Mouse (Mus musculus) monocyte, adult 5-6 weeks (primary cell): ENCODE data around the gene Trappc2l. TPM values are rescaled to one million over a fixed set of nuclear protein-coding genes. Genes with fewer than 3 reads are reported as not detected.
"Not testable (repeated sequence)": the region's sequence is repeated elsewhere in the genome, so short reads cannot be mapped to it uniquely, and the experiment has no call there.

Experiments
- ATAC-seq: fragments of 153-309, 156-312 bp; replicated peaks from 2 replicates; pipeline ENCODE4 v1.8.0; 2017; ENCODE audit warnings: mild to moderate bottlenecking; ENCODE audit not compliant: low TSS enrichment, insufficient number of reproducible peaks, severe bottlenecking, poor library complexity, low FRiP score
- total RNA-seq: library from RNA; stranded (forward); fragments of 200-1000, 200-491, 200-594 nt; gene quantifications from 3 replicates; pipeline ENCODE4 v1.2.3, GENCODE M21; 2017

Trappc2l gene
- total RNA-seq: 19.5 to 35.7 TPM (median 20.3 TPM) in 3 replicates

DNA sequence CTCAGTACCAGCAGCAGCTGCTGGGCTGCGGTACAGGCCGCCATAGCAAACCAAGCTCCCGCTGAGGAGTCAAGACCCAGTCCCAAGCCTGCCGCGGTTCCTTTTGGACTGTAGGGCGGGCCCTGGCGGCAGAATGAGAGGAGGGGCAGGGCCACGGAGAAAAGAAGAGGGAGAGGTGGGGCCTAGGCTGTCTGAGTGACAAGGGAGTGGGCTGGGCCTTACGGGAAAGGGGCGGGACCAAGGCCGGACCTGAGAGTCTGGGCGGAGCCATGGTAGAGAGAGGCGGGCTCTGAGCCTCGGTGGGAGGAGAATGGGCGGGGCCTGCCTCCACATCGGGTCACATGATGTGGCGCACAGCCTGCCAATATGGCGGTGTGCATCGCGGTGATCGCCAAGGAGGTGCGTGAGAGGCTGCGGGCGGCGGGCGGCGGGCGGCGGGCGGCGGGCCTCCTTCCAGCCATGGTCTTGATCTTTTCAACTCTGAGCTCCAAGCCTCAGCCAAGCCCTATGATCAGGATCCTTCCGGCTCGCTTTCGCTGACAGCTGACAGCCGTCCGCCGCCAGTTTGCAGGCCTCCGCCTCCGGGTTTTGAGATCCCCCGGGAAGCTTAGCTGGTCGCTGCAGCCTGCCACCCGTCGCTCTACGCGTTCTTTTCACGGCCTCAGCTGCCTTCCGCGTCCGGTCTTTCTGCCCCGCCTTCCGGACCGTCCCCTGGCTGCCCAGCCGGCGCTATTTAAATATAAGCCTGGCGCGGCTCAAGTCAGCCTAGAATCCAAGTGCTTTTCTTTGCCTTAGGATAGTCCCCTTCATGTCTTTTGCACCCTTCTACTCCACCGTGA lies at the start of gene Trappc2l, which contains the start of gene Galns:
Trappc2l (plus strand) TSS at position 346 of the 839 bp plus-strand sequence.
Galns (minus strand) TSS at position 169 of the 839 bp plus-strand sequence.
- peak; percentile 98 for ATAC-seq

DNA sequence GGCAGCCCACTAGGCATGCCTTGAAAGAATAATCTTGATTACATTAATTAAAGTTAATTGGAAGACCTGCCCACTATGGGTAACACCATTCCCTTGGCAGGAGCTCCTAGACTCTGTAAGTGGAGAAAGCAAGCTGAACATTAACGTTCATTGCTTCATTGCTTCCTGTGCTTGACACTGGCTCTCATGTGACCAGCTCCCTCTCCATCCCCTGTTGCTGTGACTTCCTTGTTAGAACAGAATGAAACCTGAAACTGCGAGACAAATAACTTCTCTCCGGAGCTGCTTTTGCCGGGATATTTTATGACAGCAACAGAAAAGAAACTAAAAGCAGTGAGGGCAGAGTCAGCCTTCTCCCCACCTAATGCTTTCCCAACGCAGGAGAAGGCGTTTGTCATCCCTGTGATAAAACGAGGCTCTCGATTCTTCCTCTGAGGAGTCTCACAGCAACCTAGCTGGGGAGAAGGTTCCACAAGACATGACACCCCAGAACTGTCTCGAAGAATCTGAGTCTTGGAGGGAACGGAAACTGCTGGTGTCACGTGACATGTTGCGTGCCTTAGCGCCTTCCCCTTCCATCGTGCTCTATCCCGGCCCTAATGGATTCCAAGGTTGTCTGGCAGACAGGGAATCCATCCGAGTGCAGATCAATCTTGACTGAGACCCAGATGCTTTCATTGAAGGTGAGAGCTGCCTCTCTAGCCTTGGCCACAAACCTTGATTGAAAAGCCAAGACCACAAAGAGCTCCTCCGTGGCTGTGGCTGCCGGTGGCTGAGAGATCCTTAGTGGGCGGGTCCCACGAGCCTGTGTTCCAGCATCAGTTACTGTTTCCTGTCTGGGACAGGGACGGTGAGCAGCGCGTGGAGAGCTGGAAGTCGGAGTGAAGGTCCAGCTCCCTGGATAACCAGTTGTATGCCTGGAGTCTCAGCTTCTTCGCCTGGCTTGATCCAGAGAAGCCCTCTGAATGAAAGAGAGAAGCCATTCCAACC lies 46.8 kb upstream of the Trappc2l start:
- ATAC-seq: peak; percentile 42

DNA sequence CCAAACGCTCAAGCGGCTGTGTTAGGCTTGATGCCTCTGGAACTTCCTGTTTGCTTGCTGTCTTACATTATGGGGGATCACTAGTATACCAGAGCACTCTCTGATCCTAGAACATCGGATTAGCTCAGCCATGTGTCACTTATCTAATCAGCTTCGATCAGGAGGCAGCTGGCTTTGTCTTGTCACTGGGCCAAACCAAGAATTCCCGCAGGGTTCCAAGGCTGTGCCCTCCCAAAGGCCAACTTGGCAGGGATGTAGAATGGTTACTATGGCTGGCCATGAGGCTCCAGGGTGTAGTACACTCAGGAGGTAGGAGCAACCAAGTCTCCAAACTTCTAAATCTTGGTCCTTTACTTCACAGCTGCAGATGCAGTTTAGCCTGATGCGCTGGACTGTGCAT lies 44.7 kb upstream of the Trappc2l start:
- ATAC-seq: no peak

DNA sequence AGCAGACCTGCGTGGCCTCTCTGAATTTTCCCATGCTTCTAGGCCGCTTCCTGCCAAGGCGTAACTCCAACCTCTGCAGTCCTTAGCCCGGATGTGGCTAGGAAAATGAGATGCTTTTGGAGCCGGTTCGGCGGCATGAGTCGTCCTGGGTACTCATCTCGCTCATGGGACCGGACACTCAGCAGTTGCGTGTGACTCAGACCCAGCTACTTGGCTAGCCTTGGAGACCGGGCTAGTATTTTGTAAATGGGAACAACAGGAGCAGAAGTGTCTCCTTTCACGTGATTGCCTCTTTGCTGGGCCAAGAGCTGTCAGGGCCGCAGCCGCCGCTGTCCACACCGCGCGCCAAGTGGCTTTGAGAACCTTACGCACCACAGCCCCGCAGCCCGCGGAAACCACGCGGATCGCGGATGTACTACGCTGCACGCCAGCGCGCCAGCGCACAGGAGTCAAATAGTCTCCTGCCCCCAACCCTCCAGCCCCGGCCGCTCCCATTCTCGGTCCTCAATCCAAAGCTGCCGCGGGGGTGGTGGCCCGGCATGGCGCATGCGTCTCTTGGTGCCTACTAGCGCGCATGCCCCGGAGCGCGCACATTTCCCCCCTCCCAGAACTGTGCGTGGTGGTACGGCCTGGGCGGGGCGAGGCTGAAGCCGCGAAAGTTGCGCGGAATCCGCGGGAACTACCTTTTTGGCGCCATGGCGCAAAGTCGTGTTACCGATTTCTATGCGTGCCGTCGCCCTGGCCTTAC lies 43.9 kb upstream of the Trappc2l start, which contains the start of gene Cdt1:
Cdt1 (plus strand) TSS at position 655 of the 748 bp plus-strand sequence.
- ATAC-seq: peak; percentile 76

DNA sequence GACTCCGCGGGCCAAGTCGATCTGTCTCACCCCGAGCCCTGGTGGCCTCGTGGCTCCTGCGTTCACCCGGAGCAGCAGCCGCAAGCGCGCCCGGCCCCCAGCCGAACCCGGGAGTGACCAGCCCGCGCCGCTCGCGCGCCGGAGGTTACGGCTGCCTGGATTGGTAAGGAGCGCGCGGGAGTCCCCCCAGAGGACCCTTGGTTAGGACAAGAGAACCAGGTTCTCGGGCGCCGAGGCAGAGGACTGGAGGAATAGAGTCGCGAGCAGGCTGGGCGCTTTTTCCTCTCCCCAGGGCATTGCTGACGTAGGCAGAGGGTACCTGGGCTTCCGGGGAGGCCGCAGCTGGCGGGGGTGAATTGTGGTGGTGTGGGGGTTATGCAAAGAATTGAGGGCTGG lies 43.3 kb upstream of the Trappc2l start:
- ATAC-seq: no peak

DNA sequence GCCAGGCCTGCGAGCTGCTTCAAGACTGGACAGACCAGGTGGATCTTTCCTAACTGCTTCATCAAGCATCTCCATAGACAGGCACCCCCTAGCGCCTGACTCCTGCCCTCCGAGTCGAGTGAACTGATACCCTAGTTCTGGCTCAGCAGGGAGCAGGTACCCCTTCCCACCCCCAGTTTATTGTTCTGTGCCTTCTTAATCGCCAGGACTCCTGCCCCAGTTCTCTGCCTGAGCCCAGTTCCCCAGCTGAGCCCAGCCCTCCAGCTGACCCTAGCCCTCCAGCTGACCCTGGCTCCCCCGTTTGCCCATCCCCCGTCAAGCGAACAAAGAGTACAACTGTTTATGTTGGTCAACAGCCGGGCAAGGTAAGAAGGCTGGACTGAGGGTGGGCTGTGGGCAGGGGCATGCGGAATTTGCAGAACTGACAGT lies 42.5 kb upstream of the Trappc2l start:
- no peak for ATAC-seq

DNA sequence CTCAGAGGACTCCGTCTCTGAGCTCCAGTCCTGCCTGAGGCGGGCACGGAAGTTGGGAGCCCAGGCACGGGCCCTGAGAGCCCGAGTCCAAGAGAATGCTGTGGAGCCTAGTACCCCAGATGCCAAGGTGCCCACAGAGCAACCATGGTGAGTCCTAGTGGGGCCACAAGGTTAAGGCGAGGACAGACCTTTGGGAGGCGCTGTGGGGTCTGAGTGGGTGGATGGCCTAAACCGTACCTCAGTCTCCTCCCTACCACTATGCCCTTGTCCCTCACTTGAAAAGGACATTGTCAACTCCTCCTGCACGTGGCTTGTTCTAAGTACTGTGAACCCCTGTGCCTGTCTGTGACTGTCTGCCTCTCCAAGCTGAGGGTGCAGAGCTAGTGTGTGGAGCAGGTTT lies 42.1 kb upstream of the Trappc2l start:
- no peak for ATAC-seq

DNA sequence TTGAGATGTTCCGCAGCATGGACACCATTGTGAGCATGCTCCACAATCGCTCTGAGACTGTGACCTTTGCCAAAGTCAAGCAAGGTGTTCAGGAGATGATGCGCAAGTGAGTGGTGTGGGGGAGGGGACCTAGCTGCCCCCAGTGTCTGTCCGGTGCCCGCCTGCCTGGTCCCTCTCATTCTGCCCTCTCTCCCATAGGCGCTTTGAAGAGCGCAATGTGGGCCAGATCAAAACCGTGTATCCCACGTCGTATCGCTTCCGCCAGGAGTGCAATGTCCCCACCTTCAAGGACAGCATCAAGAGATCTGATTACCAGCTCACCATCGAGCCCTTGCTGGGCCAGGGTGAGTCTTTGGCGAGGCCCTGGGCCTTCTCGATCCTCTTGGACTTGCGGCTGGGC lies 41.4 kb upstream of the Trappc2l start:
- ATAC-seq: no peak

DNA sequence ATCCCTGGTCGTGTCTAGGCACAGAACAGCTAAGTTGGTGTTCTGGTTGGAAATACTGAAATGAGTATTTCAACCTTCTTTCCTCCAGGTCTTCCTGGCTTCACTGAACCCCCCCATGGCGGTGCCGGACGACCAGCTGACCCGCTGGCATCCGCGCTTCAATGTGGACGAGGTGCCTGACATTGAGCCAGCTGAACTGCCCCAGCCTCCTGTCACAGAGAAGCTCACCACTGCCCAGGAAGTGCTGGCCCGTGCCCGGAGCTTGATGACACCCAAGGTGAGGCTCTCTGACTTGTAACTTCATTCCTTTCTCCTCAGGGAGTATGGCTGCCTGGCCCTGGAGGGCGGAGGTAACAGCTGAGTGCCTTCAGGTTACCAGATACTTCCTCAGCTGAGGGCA lies 40.3 kb upstream of the Trappc2l start:
- ATAC-seq: no peak

DNA sequence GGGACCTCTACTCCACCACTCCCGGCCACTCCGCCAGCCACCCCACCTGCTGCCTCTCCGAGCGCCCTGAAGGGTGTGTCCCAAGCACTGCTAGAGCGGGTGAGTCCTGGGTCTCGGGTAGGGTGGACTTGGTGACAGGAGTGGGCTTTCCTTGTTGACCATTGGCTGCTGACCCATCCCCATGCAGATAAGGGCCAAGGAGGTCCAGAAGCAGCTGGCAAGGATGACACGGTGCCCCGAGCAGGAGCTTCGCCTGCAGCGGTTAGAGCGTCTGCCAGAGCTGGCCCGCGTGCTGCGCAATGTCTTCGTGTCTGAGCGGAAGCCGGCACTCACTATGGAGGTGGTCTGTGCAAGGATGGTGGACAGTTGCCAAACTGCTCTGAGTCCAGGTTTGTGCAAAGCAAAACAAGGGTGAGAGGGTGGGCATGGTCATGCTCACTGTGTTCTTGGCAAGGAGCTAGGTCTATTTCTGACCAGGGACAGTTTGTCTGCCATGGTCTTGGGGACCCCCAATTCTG lies 39.6 kb upstream of the Trappc2l start:
- ATAC-seq: no peak

DNA sequence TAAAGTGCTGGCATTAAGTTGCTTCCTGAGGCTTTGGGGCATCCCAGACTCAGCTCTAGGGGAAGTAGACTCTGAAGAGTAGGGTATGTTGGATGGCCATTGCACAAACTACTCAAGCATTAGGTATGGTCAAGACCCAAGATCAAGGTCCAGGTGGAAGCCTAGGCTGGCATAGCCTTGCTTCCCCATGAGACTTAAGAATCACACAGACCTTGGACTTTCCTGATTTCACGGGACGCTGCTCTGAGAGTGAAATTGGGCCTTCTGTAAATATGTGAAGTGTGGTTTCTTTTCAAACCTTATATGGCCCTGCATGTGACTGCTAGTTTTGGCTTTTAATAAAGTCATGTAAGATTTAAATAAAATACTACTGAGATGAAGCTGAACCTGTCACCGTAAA lies 38.7 kb upstream of the Trappc2l start:
- ATAC-seq: no peak

DNA sequence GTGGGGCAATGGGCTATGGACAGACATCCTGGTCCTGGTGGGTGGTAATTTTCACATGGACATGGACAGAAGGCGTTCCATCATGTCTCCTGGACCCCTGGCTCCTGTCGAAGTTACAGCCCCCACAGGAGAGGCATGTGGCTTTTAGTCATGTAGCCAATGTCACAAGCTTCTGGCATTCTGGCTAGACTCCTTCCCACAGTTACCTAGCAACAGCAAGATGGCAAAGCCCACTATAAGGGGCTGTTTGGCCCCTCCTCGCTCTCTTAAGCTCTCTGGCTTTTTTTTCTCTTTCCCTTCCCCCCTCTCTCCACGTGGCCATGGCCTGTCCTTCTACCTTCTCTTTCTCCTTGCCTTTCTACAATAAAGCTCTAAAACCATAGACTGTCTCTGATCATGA lies 38.3 kb upstream of the Trappc2l start:
- not testable (repeated sequence) for ATAC-seq

DNA sequence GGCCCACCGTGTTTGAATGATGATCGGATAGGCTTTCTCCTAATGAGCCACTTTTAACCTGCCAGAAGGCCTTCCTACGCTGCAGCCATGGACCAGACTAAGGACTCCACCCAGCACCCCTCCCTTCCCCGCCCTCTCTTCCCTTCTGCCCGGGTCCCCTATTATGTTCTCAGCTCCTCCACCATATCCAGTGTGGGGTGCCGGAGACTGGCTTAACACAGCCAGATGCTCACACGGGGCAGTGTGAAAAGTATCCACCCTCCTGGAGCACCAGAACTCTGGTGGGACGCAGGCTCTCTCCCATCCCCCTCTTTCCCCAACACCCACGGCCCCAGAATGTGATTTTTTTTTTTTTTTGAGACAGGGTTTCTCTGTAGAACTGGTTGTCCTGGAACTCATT lies 37.9 kb upstream of the Trappc2l start:
- no peak for ATAC-seq

DNA sequence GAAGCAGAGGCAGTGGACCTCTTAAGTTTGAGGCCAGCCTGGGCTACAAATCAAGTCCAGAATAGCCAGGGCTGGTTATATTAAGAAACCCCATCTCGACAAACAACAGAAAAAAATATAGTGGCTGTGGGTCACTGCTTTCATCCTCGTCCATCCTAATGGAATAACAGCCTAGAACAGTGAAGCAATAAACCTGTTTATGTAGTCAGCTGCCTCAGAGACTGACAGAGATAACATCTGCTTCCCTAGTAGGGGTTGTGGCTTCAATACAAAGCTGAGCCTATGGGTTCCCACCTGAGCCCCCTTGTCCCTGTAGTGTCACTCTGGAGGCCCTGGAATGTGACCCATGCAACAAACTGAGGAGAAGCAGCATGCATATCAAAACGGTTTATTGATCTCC lies 37.2 kb upstream of the Trappc2l start:
- ATAC-seq: no peak

DNA sequence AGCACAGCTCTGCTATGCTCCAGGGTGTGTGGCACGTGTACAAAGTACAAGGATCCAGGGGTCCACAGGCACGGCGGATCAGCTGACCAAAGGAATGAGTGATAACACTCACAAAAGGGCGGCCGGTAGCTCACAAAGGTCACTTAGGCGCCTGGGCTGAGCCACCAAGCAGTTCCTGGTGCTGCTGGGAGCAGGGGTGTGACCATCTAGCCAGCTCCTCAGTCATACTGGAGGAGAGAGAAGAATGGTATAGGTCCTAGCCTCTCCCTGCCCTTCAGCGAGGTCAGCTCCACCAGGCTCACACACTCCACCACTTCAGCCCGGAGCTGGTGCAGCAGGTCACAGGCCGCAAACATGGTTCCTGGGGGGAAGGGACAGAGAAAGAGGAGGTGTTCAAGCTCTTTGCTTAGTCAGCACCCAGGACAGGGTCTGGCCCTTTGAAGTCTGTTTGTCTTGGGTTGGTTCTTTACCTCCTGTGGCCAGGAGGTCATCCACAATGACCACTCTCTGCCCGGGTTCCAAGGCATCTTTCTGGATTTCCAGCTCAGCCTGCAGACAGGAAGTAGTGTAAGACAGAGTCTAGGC lies 36.7 kb upstream of the Trappc2l start:
- ATAC-seq: no peak

DNA sequence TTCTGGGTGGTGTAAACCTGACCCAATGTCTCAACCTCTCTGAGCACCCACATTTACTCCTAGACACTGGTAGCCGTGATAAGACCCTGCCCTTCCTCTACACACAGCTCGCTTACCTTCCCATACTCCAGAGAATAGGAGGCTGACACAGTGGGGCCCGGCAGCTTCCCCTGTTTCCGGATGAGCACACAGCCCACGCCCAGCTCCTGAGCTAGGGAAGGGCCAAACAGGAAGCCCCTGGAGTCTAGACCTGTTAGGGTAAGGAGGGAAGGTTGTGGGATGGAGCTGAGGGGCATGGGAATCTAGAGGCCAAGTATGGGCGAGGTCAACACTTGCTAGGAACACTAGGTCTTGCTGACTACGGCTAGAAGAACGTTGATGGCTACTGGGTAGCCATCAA lies 36.2 kb upstream of the Trappc2l start:
- ATAC-seq: no peak

DNA sequence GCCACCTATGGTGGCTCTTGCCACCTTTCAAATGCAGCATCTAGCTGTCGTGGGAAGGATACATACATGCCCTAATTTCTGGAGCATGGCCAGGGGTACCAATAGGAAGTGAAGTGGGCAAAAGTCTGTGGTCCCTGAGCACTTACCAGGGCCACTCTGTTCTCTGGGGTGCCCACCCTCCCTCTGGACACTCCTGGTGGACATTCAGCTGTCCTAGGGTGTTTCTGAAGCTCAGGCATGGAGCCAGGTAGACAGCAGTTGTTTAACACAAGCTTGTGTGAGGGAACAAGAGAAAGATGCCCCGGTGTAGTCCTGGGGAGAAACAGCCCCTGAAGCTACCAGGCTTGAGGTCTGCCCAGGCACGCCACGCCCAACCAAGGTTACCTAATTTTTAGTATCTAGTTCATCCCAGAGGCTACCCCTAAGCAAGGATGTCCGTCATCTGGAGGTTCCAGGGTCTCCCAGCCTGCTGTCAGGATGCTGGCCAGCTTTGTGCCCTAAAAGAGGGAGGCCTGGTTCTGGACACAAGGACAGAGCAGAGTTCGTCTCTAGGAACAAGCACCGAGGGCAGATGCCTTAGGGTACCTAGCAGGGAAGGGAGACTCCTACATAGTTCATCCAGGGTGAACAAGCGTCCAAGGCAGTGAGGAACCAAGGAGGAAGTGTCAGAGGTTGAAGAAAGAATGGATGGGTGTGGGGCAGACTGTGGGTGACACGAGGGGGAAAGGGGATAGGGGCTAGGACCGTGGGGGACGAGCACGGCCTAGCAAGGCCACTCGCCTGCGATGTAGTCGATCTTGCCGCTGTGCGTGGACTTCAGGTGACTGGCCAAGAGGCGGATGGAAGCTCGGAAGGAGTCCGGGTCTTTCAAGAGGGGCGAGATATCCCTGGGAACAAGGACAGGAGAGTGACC lies 35.4 kb upstream of the Trappc2l start:
- ATAC-seq: 0 out of 2 replicates have a peak, but pooled peaks have one; percentile 9
